Mouse (Mus musculus) heart, adult 9 months (tissue): ENCODE measurements around the gene Cenpi.

Experiments
- DNase-seq, 2 experiments: peaks; one replicate each; pipeline ENCODE4 v3.0.0; 2022; ENCODE audit warnings: low spot score in 2 of 2

Cenpi gene

GRCm38 (mm10) chrX:134362156-134362555, 54.3 kb downstream of the Cenpi start:
- no peak for DNase-seq

- no peak for DNase-seq
These were observed 57.5 kb downstream of the Cenpi start for GRCm38 (mm10) chrX:134365421-134365820.

GRCm38 (mm10) chrX:134366547-134366946, 58.7 kb downstream of the Cenpi start:
- DNase-seq, result no peak

- DNase-seq, result no peak
These were observed 63.4 kb downstream of the Cenpi start for GRCm38 (mm10) chrX:134371279-134371678.

GRCm38 (mm10) chrX:134374190-134374589, 66.3 kb downstream of the Cenpi start:
- DNase-seq, result no peak

- DNase-seq, result no peak
These were observed 77.0 kb downstream of the Cenpi start for GRCm38 (mm10) chrX:134384896-134385295.

- no peak for DNase-seq
These were observed 91.1 kb downstream of the Cenpi start for GRCm38 (mm10) chrX:134398972-134399371.

GRCm38 (mm10) chrX:134403863-134404583, 96.1 kb downstream of the Cenpi start, which contains the start of gene Drp2:
TSS of gene Drp2 (plus strand) at chrX:134404551.
- DNase-seq, result no peak

GRCm38 (mm10) chrX:134404584-134404955, 96.7 kb downstream of the Cenpi start:
- no peak for DNase-seq

GRCm38 (mm10) chrX:134409354-134409900, 101.5 kb downstream of the Cenpi start:
- DNase-seq, result no peak

- DNase-seq, result no peak
These were observed 104.2 kb downstream of the Cenpi start for GRCm38 (mm10) chrX:134412096-134412495.
